Mouse (Mus musculus) heart, adult 2 months (tissue): ENCODE measurements around the gene Magel2.

Experiments used
- CTCF ChIP-seq: fragments of 200-600 bp; IDR thresholded peaks from 2 replicates; pipeline ENCODE4 v1.8.1; 2022; ENCODE audit warnings: antibody characterized with exemption, mild to moderate bottlenecking, moderate library complexity
- EP300 ChIP-seq: fragments of 200-500 bp; IDR thresholded peaks from 2 replicates; pipeline ENCODE4 v1.6.1; 2011; ENCODE audit warnings: low read depth, low read length, control low read depth; ENCODE audit not compliant: insufficient read depth
- POLR2A ChIP-seq: fragments of 200-500 bp; IDR thresholded peaks from 2 replicates; pipeline ENCODE4 v1.6.1; 2011; ENCODE audit warnings: mild to moderate bottlenecking, low read depth, low read length, control low read depth; ENCODE audit not compliant: insufficient read depth

- TF ChIP-seq POLR2A (no peak), CTCF (no peak), EP300 (no peak)
These were observed 38.4 kb downstream of the Magel2 start for GRCm38 (mm10) chr7:62415222-62415621.
